Mouse (Mus musculus) liver, embryonic 14.5 days (tissue): ENCODE measurements at regions not wholly inside any gene's neighbourhood (a gene's known extent, or its start where the extent isn't known, plus 50 kb on each side); places are given as distances from the start of the nearest gene placed in this dataset.

Experiments
- ATAC-seq: fragments of 200-750 bp; cut with Nextera tagmentation; 2 replicates; pipeline ENCODE4 v1.8.0; 2017; ENCODE audit warnings: moderate number of reproducible peaks, mild to moderate bottlenecking, moderate library complexity; ENCODE audit not compliant: insufficient read depth
- DNase-seq, 3 experiments: peaks; one replicate each; pipeline ENCODE4 v3.0.0-alpha.2; 2012 to 2013; ENCODE audit warnings: low read depth in 3 of 3, low spot score in 3 of 3
- H3K27ac ChIP-seq: fragments of 300-500 bp; sonication (generic); 2 replicates; pipeline ENCODE4 v1.5.1; 2014; ENCODE audit warnings: moderate library complexity, mild to moderate bottlenecking, control low read depth, inconsistent platforms
- H3K27me3 ChIP-seq: fragments of 300-500 bp; sonication (generic); 2 replicates; pipeline ENCODE4 v1.6.1; 2014; ENCODE audit warnings: mild to moderate bottlenecking, low read length, moderate library complexity; ENCODE audit not compliant: control insufficient read depth, insufficient read depth
- H3K36me3 ChIP-seq: fragments of 300-500 bp; sonication (generic); replicated peaks from 2 replicates; pipeline ENCODE4 v1.6.1; 2014; ENCODE audit warnings: low read depth; ENCODE audit not compliant: control insufficient read depth, insufficient read depth
- H3K4me1 ChIP-seq, 2 experiments: fragments of 200-500 bp in 1 of 2; fragments of 300-500 bp in 1 of 2; sonication (generic) in 1 of 2; replicated peaks; 2 replicates each; pipeline ENCODE4 v1.6.1; 2012 to 2014; ENCODE audit warnings: antibody characterized with exemption in 1 of 2, inconsistent platforms in 1 of 2, low read length in 1 of 2; ENCODE audit not compliant: control insufficient read depth in 2 of 2, insufficient read depth in 2 of 2
- H3K4me2 ChIP-seq: fragments of 300-500 bp; sonication (generic); 2 replicates; pipeline ENCODE4 v1.6.1; 2014; ENCODE audit warnings: low read depth, mild to moderate bottlenecking, control low read depth, moderate library complexity
- H3K4me3 ChIP-seq, 2 experiments: fragments of 200-500 bp in 1 of 2; fragments of 300-500 bp in 1 of 2; sonication (generic) in 1 of 2; 2 replicates each; pipeline ENCODE4 v1.5.1; 2012 to 2014; ENCODE audit warnings: low read depth in 2 of 2, low read length in 2 of 2, mild to moderate bottlenecking in 2 of 2, control low read depth in 1 of 2, inconsistent platforms in 1 of 2, moderate library complexity in 1 of 2; ENCODE audit not compliant: insufficient read depth in 1 of 2
- H3K9ac ChIP-seq: fragments of 300-500 bp; sonication (generic); replicated peaks from 2 replicates; pipeline ENCODE4 v1.6.1; 2014; ENCODE audit warnings: mild to moderate bottlenecking, control low read depth, moderate library complexity
- H3K9me3 ChIP-seq: fragments of 300-500 bp; sonication (generic); 2 replicates; pipeline ENCODE4 v1.6.1; 2016; ENCODE audit warnings: low read length, mixed read lengths; ENCODE audit not compliant: control insufficient read depth
- CTCF ChIP-seq: IDR thresholded peaks from 2 replicates; pipeline ENCODE4 v1.5.1; 2016; ENCODE audit warnings: antibody characterized with exemption, low read depth, control low read depth
- EP300 ChIP-seq: IDR thresholded peaks from 2 replicates; pipeline ENCODE4 v1.6.1; 2016; ENCODE audit warnings: antibody characterized with exemption, low read depth
- WGBS: fragments of 180-500 bp; shearing (Covaris S2); extraction: QIAGEN DNeasy Blood & Tissue Kit; methylation state at CpG from one replicate; pipeline ENCODE4 v1.1.7; 2014; ENCODE audit not compliant: insufficient replicate concordance; 5-methylcytosine and 5-hydroxymethylcytosine counted together

DNA sequence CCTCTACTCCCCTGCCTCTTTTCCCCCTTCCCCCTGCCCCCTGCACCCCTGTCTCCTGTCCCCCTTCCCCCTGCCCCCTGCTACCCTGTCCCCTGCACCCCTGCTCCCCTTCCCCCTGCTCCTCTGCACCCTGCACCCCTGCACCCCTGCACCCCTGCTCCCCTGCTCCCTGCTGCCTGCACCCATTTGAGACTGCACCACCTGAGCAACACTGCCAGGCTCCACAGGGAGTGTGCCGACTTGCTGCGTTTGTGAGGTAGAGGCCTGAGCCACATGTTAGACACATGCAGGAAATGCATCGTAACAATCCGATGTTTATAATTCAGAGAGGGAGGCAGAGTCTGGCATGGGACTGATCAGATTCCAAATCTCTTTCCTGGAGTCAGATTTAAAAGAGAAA lies 85.9 kb upstream of the Tspan2 start:
- no peak for DNase-seq
- Histone ChIP-seq H3K4me2 (no peak overlapping the region), H3K4me1 (no peaks in the 10 kb centered on the region), H3K4me3 (no peak overlapping the region), H3K27ac (no peak overlapping the region), H3K36me3 (no peaks in the 10 kb centered on the region), H3K9ac (no peak overlapping the region), H3K9me3 (no peaks in the 10 kb centered on the region), H3K27me3 (no peaks in the 10 kb centered on the region)
- ATAC-seq: no peak
- TF ChIP-seq CTCF (no peak), EP300 (no peak)
- WGBS: 59% methylated on average over 4 of the region's 4 CpGs

DNA sequence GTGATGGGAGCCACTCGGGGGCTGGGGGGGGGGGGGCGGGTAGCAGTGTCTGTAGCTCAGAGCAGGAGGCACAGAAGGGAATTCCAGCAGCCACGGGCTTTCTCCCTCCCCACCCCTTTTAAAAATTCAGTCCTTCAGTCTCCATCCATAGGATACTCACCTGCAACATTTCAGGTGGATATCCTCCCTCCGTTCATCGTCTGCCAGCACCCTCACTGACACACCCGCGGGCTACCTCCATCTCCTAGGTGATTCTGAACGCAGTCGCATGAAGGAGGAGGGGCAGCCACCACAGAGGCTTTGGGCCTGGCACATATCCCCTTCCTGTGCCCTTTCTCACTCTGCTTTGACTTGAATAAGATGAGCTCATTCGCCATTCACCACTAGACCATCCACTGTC lies 79.4 kb upstream of the Tspan2 start:
- no peak overlapping the region for H3K4me3 ChIP-seq
- H3K9ac ChIP-seq: no peak overlapping the region
- WGBS: 72% methylated on average over 10 of the region's 10 CpGs
- no peaks in the 10 kb centered on the region for H3K27me3 ChIP-seq
- no peak for TF ChIP-seq CTCF
- no peak for TF ChIP-seq EP300
- DNase-seq (no peak), ATAC-seq (no peak)
- no peak overlapping the region for H3K27ac ChIP-seq
- H3K9me3 ChIP-seq: no peaks in the 10 kb centered on the region
- H3K4me2 ChIP-seq: no peak overlapping the region
- H3K36me3 ChIP-seq: no peaks in the 10 kb centered on the region
- no peaks in the 10 kb centered on the region for H3K4me1 ChIP-seq

DNA sequence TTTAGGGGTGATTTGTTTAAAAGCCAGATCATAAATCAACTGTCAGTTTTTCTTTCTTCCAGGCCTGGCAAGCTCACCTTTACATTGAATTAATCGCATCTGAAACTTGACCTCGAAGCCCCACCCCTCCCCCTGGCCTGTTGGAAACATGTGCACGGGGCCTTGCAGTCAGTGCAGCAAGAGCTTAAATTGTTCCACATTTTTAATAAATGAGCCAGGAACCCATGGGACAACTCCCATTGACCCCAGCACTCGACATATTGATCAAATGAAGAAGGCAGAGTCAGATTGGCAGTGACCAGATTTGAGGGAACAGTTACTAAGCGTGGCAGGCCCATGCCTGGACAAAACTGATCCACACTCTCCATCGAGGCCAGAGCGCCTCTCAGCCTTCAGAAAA lies 77.2 kb upstream of the Tspan2 start:
- Histone ChIP-seq H3K9ac (no peak overlapping the region), H3K36me3 (no peaks in the 10 kb centered on the region), H3K4me3 (no peak overlapping the region), H3K4me1 (no peaks in the 10 kb centered on the region), H3K27ac (no peak overlapping the region), H3K4me2 (no peak overlapping the region), H3K9me3 (no peaks in the 10 kb centered on the region), H3K27me3 (no peaks in the 10 kb centered on the region)
- WGBS: 52% methylated on average over 7 of the region's 7 CpGs
- ATAC-seq (no peak), DNase-seq (no peak)
- TF ChIP-seq CTCF: no peak
- no peak for TF ChIP-seq EP300

DNA sequence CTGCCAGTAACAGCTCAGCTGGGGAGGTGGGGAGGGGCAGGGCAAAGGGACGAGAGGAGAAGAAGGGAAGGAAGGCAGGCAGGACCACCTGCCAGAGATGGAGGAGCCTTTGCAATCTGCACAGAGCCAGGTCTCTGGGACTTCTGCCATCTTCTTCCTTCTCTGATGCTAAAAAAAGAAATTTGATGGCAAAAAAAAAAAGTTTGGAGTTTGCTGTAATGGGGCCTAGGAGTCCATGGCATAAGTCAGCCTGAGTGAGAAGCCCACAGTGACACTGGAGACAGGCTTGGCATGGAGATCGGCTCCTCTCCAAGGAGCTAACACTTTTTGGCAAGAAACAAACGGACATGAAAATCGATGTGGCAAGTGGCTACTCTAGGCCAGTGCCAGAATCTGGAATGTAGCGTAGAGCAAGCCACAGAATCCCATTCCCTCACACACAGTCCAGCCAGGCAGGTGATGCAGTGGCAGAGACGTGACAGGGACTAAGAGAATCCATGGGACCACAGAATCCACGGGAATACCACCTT lies 76.7 kb upstream of the Tspan2 start:
- Histone ChIP-seq H3K36me3 (no peaks in the 10 kb centered on the region), H3K4me1 (no peaks in the 10 kb centered on the region), H3K27me3 (no peaks in the 10 kb centered on the region), H3K9ac (no peak overlapping the region), H3K27ac (no peak overlapping the region), H3K4me2 (no peak overlapping the region), H3K9me3 (no peaks in the 10 kb centered on the region), H3K4me3 (no peak overlapping the region)
- DNase-seq (no peak), ATAC-seq (no peak)
- TF ChIP-seq EP300 (no peak), CTCF (no peak)
- WGBS: 63% methylated on average over 7 of the region's 7 CpGs

DNA sequence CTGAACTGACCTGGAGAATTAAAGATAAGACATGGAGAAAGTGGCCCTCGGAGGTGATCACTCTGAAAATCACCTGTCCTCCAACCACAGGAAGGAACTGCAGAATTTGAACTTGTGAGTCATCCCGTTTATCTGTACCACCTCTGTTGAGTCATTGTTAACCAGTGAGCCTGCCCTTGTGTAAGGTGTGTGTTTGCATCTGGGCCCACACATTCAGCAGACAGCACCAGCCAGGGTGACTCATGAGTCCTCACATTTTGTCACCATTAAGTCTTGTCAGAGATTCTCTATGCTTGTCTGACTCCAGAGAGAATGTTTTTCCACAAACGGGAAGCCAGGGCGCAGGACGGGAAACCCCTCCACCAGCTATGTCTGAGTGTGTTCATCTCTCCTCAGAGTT lies 75.0 kb upstream of the Tspan2 start:
- H3K9ac ChIP-seq: no peak overlapping the region

More for the DNA sequence above, 75.0 kb upstream of the Tspan2 start:
- Histone ChIP-seq H3K4me3 (no peak overlapping the region), H3K36me3 (no peaks in the 10 kb centered on the region), H3K4me1 (no peaks in the 10 kb centered on the region), H3K9me3 (no peaks in the 10 kb centered on the region), H3K27ac (no peak overlapping the region), H3K27me3 (no peaks in the 10 kb centered on the region), H3K4me2 (no peak overlapping the region)
- 57% methylated on average over 5 of the region's 5 CpGs for WGBS
- ATAC-seq (no peak), DNase-seq (no peak)
- TF ChIP-seq EP300 (no peak), CTCF (no peak)
